Mouse (Mus musculus) pancreas, adult 10 weeks (tissue): ENCODE data around the gene Ces1c. TPM values are rescaled to one million over a fixed set of nuclear protein-coding genes. Genes with fewer than 3 reads are reported as not detected.

Source experiments
- polyA plus RNA-seq: library from polyadenylated mRNA; stranded (reverse); fragments of 350-450 nt; fragmentation: Illumina TruSeq; extraction: RNeasy Lipid Tissue Mini Kit (QIAGEN cat#74804); gene quantifications from one replicate; pipeline ENCODE4 v1.2.3, GENCODE M21; 2015; ENCODE audit warnings: low read depth, low replicate concordance; ENCODE audit not compliant: insufficient read depth

Ces1c gene
- not detected for polyA plus RNA-seq

GRCm38 (mm10) chr8:93131233-93131980, at the start of gene Ces1c:
TSS of gene Ces1c (minus strand) at chr8:93131283.

GRCm38 (mm10) chr8:93079887-93080286, 51.2 kb downstream of the Ces1c start, which contains the start of gene Ces1b:
TSS of gene Ces1b (minus strand) at chr8:93080017.

Other genes starting within 250 kb of the Ces1c start
- gene Capns2, start 229.9 kb downstream of the Ces1c start, polyA plus RNA-seq = not detected
- gene Slc6a2, start 171.2 kb downstream of the Ces1c start, polyA plus RNA-seq = 0.22 TPM
- not detected for gene Ces1a, start 83.1 kb downstream of the Ces1c start, polyA plus RNA-seq
- gene Ces1b, start 51.3 kb downstream of the Ces1c start, polyA plus RNA-seq = not detected
- gene Ces1d, start 66.6 kb upstream of the Ces1c start, polyA plus RNA-seq = 51.5 TPM
- gene Ces1e, start 98.3 kb upstream of the Ces1c start, polyA plus RNA-seq = 8.5 TPM
- 2.4 TPM for gene Ces1f, start 148.5 kb upstream of the Ces1c start, polyA plus RNA-seq
- not detected for gene Ces1g, start 206.0 kb upstream of the Ces1c start, polyA plus RNA-seq
- gene Ces1h, start 248.4 kb upstream of the Ces1c start, polyA plus RNA-seq = not detected